Mouse (Mus musculus): ENCODE results near the gene Zfp467. TPM values are rescaled to one million over a fixed set of nuclear protein-coding genes. Genes with fewer than 3 reads are reported as not detected.

Gene Zfp467
- polyA plus RNA-seq, 1 experiment, result 24.7 TPM

DNA sequence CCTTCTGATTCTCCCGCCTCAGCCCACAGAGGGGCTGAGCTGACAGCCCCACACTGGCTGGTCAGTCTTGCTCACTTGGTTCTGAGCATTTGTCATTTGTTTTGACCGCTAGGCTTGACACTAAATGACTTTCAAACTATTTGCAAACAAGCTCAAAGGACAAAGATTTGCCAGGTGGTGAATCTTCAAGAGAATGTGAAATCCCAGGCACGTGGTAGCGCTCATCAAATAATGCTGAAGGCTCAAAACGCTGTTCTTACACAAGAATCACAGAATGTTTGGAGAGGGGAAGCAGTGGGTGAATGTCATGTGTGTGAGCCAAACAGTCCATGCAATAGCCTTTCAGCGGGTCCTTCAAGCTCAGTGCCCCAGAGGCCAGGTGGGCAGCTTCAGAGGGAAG is 11.0 kb downstream of the Zfp467 start:
- WGBS, result 69% methylated on average over 6 of the region's 6 CpGs

DNA sequence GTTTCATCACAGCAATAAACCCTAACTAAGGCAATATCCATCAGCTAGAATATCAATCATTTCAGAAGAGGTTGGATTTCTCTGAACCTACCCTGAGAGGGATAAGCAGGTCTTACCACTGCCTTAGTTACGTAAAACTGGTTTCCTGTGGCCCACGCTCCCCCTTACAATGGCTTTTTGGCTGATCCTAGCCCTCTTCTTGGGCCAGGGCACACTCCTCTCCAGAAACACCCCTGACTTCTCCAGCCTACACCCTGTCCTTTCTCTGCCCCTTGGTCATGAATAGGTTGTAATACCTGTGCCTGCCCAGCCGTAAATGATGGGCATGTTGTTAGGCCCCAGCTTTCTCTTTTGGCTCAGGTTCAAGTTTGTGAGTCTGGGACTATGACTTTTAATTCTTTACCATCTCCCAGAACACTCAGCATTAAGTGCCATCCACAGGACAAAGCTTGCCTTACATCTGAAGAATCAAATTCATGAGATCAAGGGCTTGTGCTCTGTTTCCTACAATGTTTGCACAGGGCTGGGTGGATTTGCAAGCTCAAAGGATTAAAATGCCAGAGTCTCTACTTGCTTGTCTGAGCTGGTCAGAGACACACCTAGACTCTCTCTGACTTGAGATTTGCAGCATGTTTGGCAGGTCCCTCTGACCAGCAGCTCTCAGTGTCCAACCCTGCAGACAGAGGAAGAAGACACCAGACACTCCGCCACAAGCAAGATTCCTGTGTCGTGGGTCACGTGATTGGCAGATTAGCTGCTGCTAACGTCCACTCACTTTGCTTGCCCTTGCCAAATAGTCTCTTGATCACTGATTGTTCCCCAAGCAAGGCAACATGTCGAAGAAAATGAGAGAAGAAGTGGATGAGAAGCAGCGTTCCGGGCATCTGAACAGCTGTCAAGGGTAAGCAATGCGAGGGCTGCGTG is 12.5 kb downstream of the Zfp467 start:
- Histone ChIP-seq H3K4me3 (ENCODE audit: low read depth, low read length) (no peak overlapping the region), H3K4me1 (ENCODE audit: control insufficient read depth, insufficient read depth, insufficient read length, low read length) (no peaks in the 10 kb centered on the region), H3K36me3 (ENCODE audit: control insufficient read depth, insufficient read depth, low read length) (peaks cover 7% of the 10 kb centered on the region), H3K27me3 (ENCODE audit: control insufficient read depth, insufficient read depth, low read length) (no peaks in the 10 kb centered on the region), H3K27ac (ENCODE audit: insufficient read depth, low read depth, low read length) (no peak overlapping the region)
- no peak for TF ChIP-seq POLR2A (IDR thresholded peaks at IDR 0.05; ENCODE audit: low read depth, low read length)
- TF ChIP-seq CTCF (IDR thresholded peaks at IDR 0.05; ENCODE audit: extremely low read depth, insufficient read length, insufficient replicate concordance, low read depth, low read length), result no peak
- WGBS, result 46% methylated on average over 12 of the region's 12 CpGs

More for the DNA sequence above, 11.0 kb downstream of the Zfp467 start:
- H3K4me3 ChIP-seq (ENCODE audit: low read depth, low read length), result no peak overlapping the region
- H3K27me3 ChIP-seq (ENCODE audit: control insufficient read depth, insufficient read depth, low read length), result no peaks in the 10 kb centered on the region
- H3K27ac ChIP-seq (ENCODE audit: insufficient read depth, low read depth, low read length), result no peak overlapping the region
- H3K36me3 ChIP-seq (ENCODE audit: control insufficient read depth, insufficient read depth, low read length), result peaks cover 16% of the 10 kb centered on the region
- no peaks in the 10 kb centered on the region for H3K4me1 ChIP-seq (ENCODE audit: control insufficient read depth, insufficient read depth, insufficient read length, low read length)
- no peak for TF ChIP-seq POLR2A (IDR thresholded peaks at IDR 0.05; ENCODE audit: low read depth, low read length)
- TF ChIP-seq CTCF (IDR thresholded peaks at IDR 0.05; ENCODE audit: extremely low read depth, insufficient read length, insufficient replicate concordance, low read depth, low read length), result no peak

DNA sequence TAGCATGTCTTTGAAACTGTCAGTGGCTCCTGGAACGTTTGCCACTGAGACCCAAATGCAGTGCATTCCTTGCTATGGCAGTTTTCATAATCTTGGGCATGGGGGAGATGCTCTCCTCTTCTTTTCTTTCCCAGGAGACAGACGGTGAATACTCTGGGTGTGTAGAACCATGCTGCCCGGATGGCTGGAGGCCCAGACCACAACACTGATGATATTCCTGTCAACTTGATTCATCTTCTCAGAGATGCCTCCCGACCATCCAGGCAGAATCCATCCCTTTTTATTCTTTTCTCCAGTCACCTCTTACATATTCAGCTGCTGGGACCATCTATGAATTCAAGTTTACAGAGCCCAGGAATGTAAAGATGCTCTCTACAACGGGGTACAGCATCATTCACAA is 14.9 kb downstream of the Zfp467 start:
- H3K27ac ChIP-seq (ENCODE audit: insufficient read depth, low read depth, low read length), result no peak overlapping the region
- no peak for TF ChIP-seq POLR2A (IDR thresholded peaks at IDR 0.05; ENCODE audit: low read depth, low read length)
- no peak for TF ChIP-seq CTCF (IDR thresholded peaks at IDR 0.05; ENCODE audit: extremely low read depth, insufficient read length, insufficient replicate concordance, low read depth, low read length)
- 76% methylated on average over 5 of the region's 5 CpGs for WGBS
- H3K27me3 ChIP-seq (ENCODE audit: control insufficient read depth, insufficient read depth, low read length), result no peaks in the 10 kb centered on the region
- H3K4me3 ChIP-seq (ENCODE audit: low read depth, low read length), result no peak overlapping the region
- H3K4me1 ChIP-seq (ENCODE audit: control insufficient read depth, insufficient read depth, insufficient read length, low read length), result no peaks in the 10 kb centered on the region
- no peaks in the 10 kb centered on the region for H3K36me3 ChIP-seq (ENCODE audit: control insufficient read depth, insufficient read depth, low read length)

DNA sequence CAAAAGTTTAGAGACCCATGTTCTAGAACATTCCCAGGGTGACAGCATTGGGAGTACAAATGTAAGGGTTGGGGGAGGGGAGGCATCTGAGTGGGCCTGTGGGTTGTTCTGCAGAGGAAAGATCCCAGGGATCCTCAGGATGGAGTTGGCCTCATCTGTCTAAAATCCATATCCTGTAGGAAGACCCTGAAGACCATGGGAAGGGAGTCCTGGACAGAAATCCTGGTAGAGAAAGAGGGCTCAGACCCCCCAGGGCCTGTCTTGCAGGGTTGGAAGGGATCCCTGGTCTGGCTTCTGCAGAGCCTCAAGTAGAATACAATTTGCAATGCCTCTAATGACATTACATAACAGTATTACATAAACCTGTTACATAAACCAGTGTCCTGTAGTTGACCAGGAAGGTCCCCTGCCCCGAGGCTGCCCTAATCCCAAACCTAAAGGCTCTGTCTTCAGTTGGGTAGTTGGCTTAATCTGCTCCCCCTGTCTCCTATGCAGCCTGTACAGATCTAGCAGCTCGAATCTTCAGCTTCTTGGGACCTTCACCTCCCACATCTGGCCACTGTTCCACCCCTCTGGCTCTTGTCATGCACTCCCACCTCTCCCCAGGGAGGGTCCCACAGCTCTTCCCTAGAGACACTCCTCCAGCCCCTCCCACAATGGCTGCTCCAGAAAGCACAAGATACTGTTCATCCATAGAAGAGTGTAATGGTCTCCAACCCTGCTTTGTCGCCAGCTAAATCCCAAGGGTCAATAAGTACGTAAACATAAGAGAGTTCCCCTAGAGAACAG is 16.7 kb downstream of the Zfp467 start:
- Histone ChIP-seq H3K36me3 (ENCODE audit: control insufficient read depth, insufficient read depth, low read length) (no peaks in the 10 kb centered on the region), H3K27me3 (ENCODE audit: control insufficient read depth, insufficient read depth, low read length) (no peaks in the 10 kb centered on the region), H3K27ac (ENCODE audit: insufficient read depth, low read depth, low read length) (no peak overlapping the region), H3K4me3 (ENCODE audit: low read depth, low read length) (no peak overlapping the region), H3K4me1 (ENCODE audit: control insufficient read depth, insufficient read depth, insufficient read length, low read length) (no peaks in the 10 kb centered on the region)
- TF ChIP-seq CTCF (IDR thresholded peaks at IDR 0.05; ENCODE audit: extremely low read depth, insufficient read length, insufficient replicate concordance, low read depth, low read length), result no peak
- TF ChIP-seq POLR2A (IDR thresholded peaks at IDR 0.05; ENCODE audit: low read depth, low read length), result no peak
- 62% methylated on average over 4 of the region's 4 CpGs for WGBS

DNA sequence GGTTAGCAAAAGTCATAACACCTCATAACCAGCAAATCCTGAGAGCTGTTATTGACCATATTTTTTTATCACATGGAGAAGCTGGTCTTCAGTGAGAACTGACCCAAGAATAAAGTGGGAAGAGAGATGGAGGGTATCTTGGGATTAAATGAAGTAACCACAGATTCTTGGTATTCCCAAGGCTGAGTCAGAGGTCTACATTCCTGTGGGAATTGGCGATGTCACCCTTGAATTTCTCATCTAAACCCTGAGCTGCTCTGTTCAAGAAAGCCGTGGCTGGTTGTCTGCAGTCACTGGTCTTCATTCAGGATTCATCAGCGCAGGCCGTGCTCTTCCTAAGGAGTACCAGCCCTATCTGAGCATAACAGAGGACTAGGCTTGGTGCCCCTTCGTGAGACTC is 18.7 kb downstream of the Zfp467 start:
- Histone ChIP-seq H3K36me3 (ENCODE audit: control insufficient read depth, insufficient read depth, low read length) (no peaks in the 10 kb centered on the region), H3K27ac (ENCODE audit: insufficient read depth, low read depth, low read length) (no peak overlapping the region), H3K4me3 (ENCODE audit: low read depth, low read length) (no peak overlapping the region), H3K4me1 (ENCODE audit: control insufficient read depth, insufficient read depth, insufficient read length, low read length) (no peaks in the 10 kb centered on the region), H3K27me3 (ENCODE audit: control insufficient read depth, insufficient read depth, low read length) (no peaks in the 10 kb centered on the region)
- TF ChIP-seq POLR2A (IDR thresholded peaks at IDR 0.05; ENCODE audit: low read depth, low read length), result no peak
- TF ChIP-seq CTCF (IDR thresholded peaks at IDR 0.05; ENCODE audit: extremely low read depth, insufficient read length, insufficient replicate concordance, low read depth, low read length), result no peak
- 89% methylated on average over 5 of the region's 5 CpGs for WGBS

DNA sequence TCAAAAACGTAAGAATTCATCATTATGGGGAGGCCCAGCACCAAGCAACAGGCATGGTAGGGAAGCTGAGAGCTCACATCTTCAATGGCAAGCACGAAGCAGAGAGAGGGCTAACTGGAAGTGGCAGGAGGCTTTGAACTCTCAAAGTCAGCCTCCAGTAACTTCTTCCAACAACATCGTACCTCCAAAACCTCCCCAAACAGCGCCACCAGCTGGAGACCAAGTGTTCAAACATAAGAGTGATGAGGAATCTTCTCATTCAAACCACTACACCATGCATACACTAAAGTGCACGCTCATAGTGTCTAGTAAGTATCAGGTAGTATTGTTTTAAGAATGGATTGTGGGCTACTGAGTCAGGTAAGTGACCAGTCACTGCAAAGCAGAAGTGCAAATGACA is 21.6 kb downstream of the Zfp467 start:
- 63% methylated on average over 5 of the region's 5 CpGs for WGBS
- no peak for TF ChIP-seq CTCF (IDR thresholded peaks at IDR 0.05; ENCODE audit: extremely low read depth, insufficient read length, insufficient replicate concordance, low read depth, low read length)
- TF ChIP-seq POLR2A (IDR thresholded peaks at IDR 0.05; ENCODE audit: low read depth, low read length), result no peak
- Histone ChIP-seq H3K4me3 (ENCODE audit: low read depth, low read length) (no peak overlapping the region), H3K4me1 (ENCODE audit: control insufficient read depth, insufficient read depth, insufficient read length, low read length) (no peaks in the 10 kb centered on the region), H3K36me3 (ENCODE audit: control insufficient read depth, insufficient read depth, low read length) (no peaks in the 10 kb centered on the region), H3K27ac (ENCODE audit: insufficient read depth, low read depth, low read length) (no peak overlapping the region), H3K27me3 (ENCODE audit: control insufficient read depth, insufficient read depth, low read length) (no peaks in the 10 kb centered on the region)

DNA sequence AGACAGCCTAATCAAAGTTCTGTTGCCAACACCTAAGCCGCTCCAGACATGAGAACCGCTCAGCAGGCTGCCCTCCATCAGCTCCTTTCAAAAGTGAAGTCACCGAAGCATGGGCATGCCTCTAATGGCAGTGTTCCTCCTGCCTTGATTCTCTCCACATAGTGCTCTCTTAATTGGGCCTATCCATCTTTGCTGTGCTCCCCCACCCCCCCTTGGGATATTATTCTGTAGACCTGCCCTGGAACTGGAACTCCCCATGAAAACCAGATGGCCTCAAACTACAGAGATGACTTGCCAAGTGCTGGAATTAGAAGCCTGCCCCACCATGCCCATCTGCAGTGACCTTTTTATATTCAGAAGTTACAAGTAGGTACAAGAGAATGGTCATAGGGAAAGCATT is 22.3 kb downstream of the Zfp467 start:
- H3K4me3 ChIP-seq (ENCODE audit: low read depth, low read length), result no peak overlapping the region
- H3K27ac ChIP-seq (ENCODE audit: insufficient read depth, low read depth, low read length), result no peak overlapping the region
- H3K27me3 ChIP-seq (ENCODE audit: control insufficient read depth, insufficient read depth, low read length), result no peaks in the 10 kb centered on the region
- no peaks in the 10 kb centered on the region for H3K4me1 ChIP-seq (ENCODE audit: control insufficient read depth, insufficient read depth, insufficient read length, low read length)
- 91% methylated on average over 3 of the region's 3 CpGs for WGBS
- H3K36me3 ChIP-seq (ENCODE audit: control insufficient read depth, insufficient read depth, low read length), result no peaks in the 10 kb centered on the region
- TF ChIP-seq POLR2A (IDR thresholded peaks at IDR 0.05; ENCODE audit: low read depth, low read length) (no peak), CTCF (IDR thresholded peaks at IDR 0.05; ENCODE audit: extremely low read depth, insufficient read length, insufficient replicate concordance, low read depth, low read length) (no peak)

Measured in small intestine, adult 2 months (tissue).